Mouse (Mus musculus) embryonic facial prominence, embryonic 12.5 days (tissue): ENCODE measurements at regions not wholly inside any gene's neighbourhood (a gene's known extent, or its start where the extent isn't known, plus 50 kb on each side); places are given as distances from the start of the nearest gene placed in this dataset.

Source experiments
- ATAC-seq: fragments of 200-750 bp; cut with Nextera tagmentation; 2 replicates; pipeline ENCODE4 v1.8.0; 2017; ENCODE audit not compliant: insufficient number of reproducible peaks, insufficient read depth, low FRiP score, low TSS enrichment
- H3K27ac ChIP-seq: fragments of 300-500 bp; sonication (generic); 2 replicates; pipeline ENCODE4 v1.5.1; 2016; ENCODE audit warnings: mild to moderate bottlenecking
- H3K27me3 ChIP-seq: fragments of 300-500 bp; sonication (generic); 2 replicates; pipeline ENCODE4 v1.6.1; 2016; ENCODE audit warnings: mild to moderate bottlenecking, moderate library complexity
- H3K36me3 ChIP-seq: fragments of 300-500 bp; sonication (generic); 2 replicates; pipeline ENCODE4 v1.6.1; 2016; ENCODE audit warnings: mild to moderate bottlenecking
- H3K4me1 ChIP-seq: fragments of 300-500 bp; sonication (generic); 2 replicates; pipeline ENCODE4 v1.6.1; 2016
- H3K4me2 ChIP-seq: fragments of 300-500 bp; sonication (generic); replicated peaks from 2 replicates; pipeline ENCODE4 v1.6.1; 2016; ENCODE audit warnings: mild to moderate bottlenecking, moderate library complexity
- H3K4me3 ChIP-seq: fragments of 300-500 bp; sonication (generic); 2 replicates; pipeline ENCODE4 v1.5.1; 2016; ENCODE audit warnings: mild to moderate bottlenecking
- H3K9ac ChIP-seq: fragments of 300-500 bp; sonication (generic); 2 replicates; pipeline ENCODE4 v1.6.1; 2016; ENCODE audit warnings: mild to moderate bottlenecking, moderate library complexity
- H3K9me3 ChIP-seq: fragments of 300-500 bp; sonication (generic); 2 replicates; pipeline ENCODE4 v1.6.1; 2016; ENCODE audit warnings: mild to moderate bottlenecking, moderate library complexity
- WGBS: fragments of 180-500 bp; shearing (Covaris S2); methylation state at CpG from one replicate; pipeline ENCODE4 v1.1.7; 2016; 5-methylcytosine and 5-hydroxymethylcytosine counted together

DNA sequence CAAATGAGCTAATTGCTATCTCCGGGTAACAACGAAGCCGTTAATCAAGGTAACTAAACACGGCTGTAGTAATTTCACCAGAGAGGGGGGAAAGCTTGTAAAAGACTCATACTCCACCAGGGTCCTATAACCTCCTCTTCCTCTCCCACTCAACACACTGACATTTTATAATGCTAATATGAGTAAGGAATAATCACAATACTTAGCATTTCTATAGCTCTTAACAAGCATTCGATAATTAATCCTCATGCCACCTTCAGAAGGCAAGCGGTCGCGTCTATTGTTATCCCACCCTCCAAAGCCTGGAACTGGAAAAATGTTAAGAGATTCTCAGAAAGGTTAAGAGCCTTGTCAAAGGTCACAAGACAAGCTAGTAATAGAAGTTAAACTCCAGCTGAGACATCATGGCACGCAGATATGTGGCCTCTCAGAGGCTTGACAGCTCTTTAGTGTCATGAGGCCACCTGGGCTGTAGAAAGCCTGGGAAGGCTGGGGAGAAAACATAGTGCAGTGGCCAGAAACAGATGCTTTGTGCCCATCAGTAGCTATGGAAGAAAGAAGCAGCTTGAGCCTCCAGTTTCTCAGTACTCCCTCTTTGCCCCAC lies 356.3 kb upstream of the Got2 start:
- 67% methylated on average over 9 of the region's 9 CpGs for WGBS
- ATAC-seq, result no peak
- no peaks in the 10 kb centered on the region for H3K4me1 ChIP-seq

GRCm38 (mm10) chr8:96238406-96238805 lies 350.1 kb upstream of the Got2 start:
- Histone ChIP-seq H3K4me2 (no peak overlapping the region), H3K27ac (no peak overlapping the region), H3K9ac (no peak overlapping the region), H3K4me3 (no peak overlapping the region), H3K9me3 (no peaks in the 10 kb centered on the region), H3K27me3 (no peaks in the 10 kb centered on the region), H3K4me1 (no peaks in the 10 kb centered on the region), H3K36me3 (no peaks in the 10 kb centered on the region)
- no peak for ATAC-seq

More for the DNA sequence above, 356.3 kb upstream of the Got2 start:
- no peak overlapping the region for H3K9ac ChIP-seq
- no peak overlapping the region for H3K4me2 ChIP-seq
- no peak overlapping the region for H3K27ac ChIP-seq
- H3K4me3 ChIP-seq, result no peak overlapping the region
- H3K27me3 ChIP-seq, result no peaks in the 10 kb centered on the region
- H3K9me3 ChIP-seq, result no peaks in the 10 kb centered on the region
- no peaks in the 10 kb centered on the region for H3K36me3 ChIP-seq

GRCm38 (mm10) chr8:96237940-96238339 lies 349.6 kb upstream of the Got2 start:
- no peaks in the 10 kb centered on the region for H3K27me3 ChIP-seq
- no peak overlapping the region for H3K4me2 ChIP-seq
- no peaks in the 10 kb centered on the region for H3K4me1 ChIP-seq
- no peak overlapping the region for H3K9ac ChIP-seq
- WGBS, result 87% methylated on average over 3 of the region's 3 CpGs
- no peaks in the 10 kb centered on the region for H3K36me3 ChIP-seq
- no peak for ATAC-seq
- no peak overlapping the region for H3K27ac ChIP-seq
- no peak overlapping the region for H3K4me3 ChIP-seq
- no peaks in the 10 kb centered on the region for H3K9me3 ChIP-seq

DNA sequence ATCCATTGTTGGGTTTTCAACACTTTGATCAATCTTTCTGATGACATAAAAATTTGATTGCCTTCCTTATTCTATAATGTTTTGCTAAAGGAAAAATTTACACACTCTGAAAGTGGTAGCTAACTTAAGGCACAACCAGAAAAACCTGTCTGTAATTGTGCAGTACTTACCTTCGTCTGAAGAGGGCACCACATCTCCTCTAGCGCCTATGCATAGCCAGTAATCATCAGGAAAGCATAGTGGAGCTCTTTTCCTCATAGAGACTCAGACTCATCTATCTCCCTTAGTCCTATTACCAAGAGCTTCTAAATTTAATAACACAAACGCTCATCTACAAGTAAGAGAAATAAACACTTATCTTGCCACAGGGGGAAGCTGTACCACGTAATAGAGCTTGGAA lies 342.1 kb upstream of the Got2 start:
- Histone ChIP-seq H3K9me3 (no peaks in the 10 kb centered on the region), H3K4me1 (no peaks in the 10 kb centered on the region), H3K4me2 (no peak overlapping the region), H3K9ac (no peak overlapping the region), H3K27me3 (no peaks in the 10 kb centered on the region), H3K27ac (no peak overlapping the region), H3K36me3 (no peaks in the 10 kb centered on the region), H3K4me3 (no peak overlapping the region)
- ATAC-seq, result no peak
- 28% methylated on average over 4 of the region's 4 CpGs for WGBS
